8 mouse cellular contexts compared by ENCODE assay signal in genomic region chr4:44011799-44012198, GRCm38 (mm10). TPM values are rescaled to one million over a fixed set of nuclear protein-coding genes. Genes with fewer than 3 reads are reported as not detected.
A peak's percentile ranks its signal among the peaks of the same experiment; 100 is the strongest.
DNase-seq lines count a peak whose midpoint lies in the region; ATAC-seq and TF ChIP-seq lines count a peak whose summit lies in the region.

No protein-coding gene starts in this region.

- peak overlapping the region; percentile 46 for H3K9ac ChIP-seq in kidney, postnatal 0 days (ENCODE audit: low read depth, low read length)
- H3K9ac ChIP-seq in hindbrain, embryonic 15.5 days = peak overlapping the region; percentile 96

- H3ac ChIP-seq in myocyte (ENCODE audit: control insufficient read depth, insufficient read length) = peak overlapping the region; percentile 87

- peak overlapping the region; percentile 93 for H3K27ac ChIP-seq in kidney, postnatal 0 days
- peak overlapping the region; percentile 84 for H3K27ac ChIP-seq in bone marrow macrophage, adult 2 months (ENCODE audit: insufficient read depth, low read depth, low read length)
- H3K27ac ChIP-seq in hindbrain, embryonic 15.5 days (replicated peaks) = peak overlapping the region; percentile 88

- 82% methylated on average over 3 of the region's 3 CpGs for WGBS in kidney, postnatal 0 days
- 86% methylated on average over 3 of the region's 3 CpGs for WGBS in hindbrain, embryonic 15.5 days

- DNase-seq in kidney, postnatal 0 days (ENCODE audit: low spot score) = no peak
- no peak for DNase-seq in kidney, adult 8-10 months
- no peak for DNase-seq in layer of hippocampus, postnatal 36 days
- no peak for DNase-seq in layer of hippocampus, adult 9-11 months

- no peak for TF ChIP-seq POLR2A in bone marrow macrophage, adult 2 months (IDR thresholded peaks at IDR 0.05; ENCODE audit: borderline replicate concordance, low read depth, low read length)
- no peak for TF ChIP-seq POLR2A in myocyte (IDR thresholded peaks at IDR 0.05; ENCODE audit: insufficient read length, low read depth)

- ATAC-seq in kidney, postnatal 0 days (replicated peaks; ENCODE audit: low FRiP score, low read depth) = no peak
- no peak for ATAC-seq in hindbrain, embryonic 15.5 days (ENCODE audit: low FRiP score, low read depth)
- no peak for ATAC-seq in cerebellum, adult (ENCODE audit: insufficient number of reproducible peaks, low FRiP score, low TSS enrichment)

- peak overlapping the region; percentile 99 for H3K4me3 ChIP-seq in kidney, postnatal 0 days (replicated peaks; ENCODE audit: low read depth, low read length)
- peak overlapping the region; percentile 68 for H3K4me3 ChIP-seq in bone marrow macrophage, adult 2 months (ENCODE audit: insufficient read depth, low read length)
- peak overlapping the region; percentile 88 for H3K4me3 ChIP-seq in hindbrain, embryonic 15.5 days
- peak overlapping the region; percentile 83 for H3K4me3 ChIP-seq in myocyte

- no peaks in the 10 kb centered on the region for H3K27me3 ChIP-seq in kidney, postnatal 0 days (ENCODE audit: insufficient read depth, low read length)
- H3K27me3 ChIP-seq in hindbrain, embryonic 15.5 days = no peaks in the 10 kb centered on the region
- no peaks in the 10 kb centered on the region for H3K27me3 ChIP-seq in myocyte (ENCODE audit: control insufficient read depth, insufficient read depth, insufficient read length)

- TF ChIP-seq CTCF in kidney, postnatal 0 days (IDR thresholded peaks at IDR 0.05; ENCODE audit: low read depth) = no peak
- TF ChIP-seq CTCF in bone marrow macrophage, adult 2 months (IDR thresholded peaks at IDR 0.05; ENCODE audit: low read depth, low read length) = no peak

- no peaks in the 10 kb centered on the region for H3K9me3 ChIP-seq in kidney, postnatal 0 days (replicated peaks; ENCODE audit: low read length)
- no peaks in the 10 kb centered on the region for H3K9me3 ChIP-seq in hindbrain, embryonic 15.5 days

- no peaks in the 10 kb centered on the region for H3K36me3 ChIP-seq in kidney, postnatal 0 days (ENCODE audit: insufficient read depth, low read length)
- no peaks in the 10 kb centered on the region for H3K36me3 ChIP-seq in hindbrain, embryonic 15.5 days
- H3K36me3 ChIP-seq in myocyte (ENCODE audit: control insufficient read depth, insufficient read depth) = no peaks in the 10 kb centered on the region

- peaks cover 18% of the 10 kb centered on the region for H3K4me1 ChIP-seq in kidney, postnatal 0 days (replicated peaks; ENCODE audit: insufficient read depth, low read length)
- peaks cover 12% of the 10 kb centered on the region for H3K4me1 ChIP-seq in bone marrow macrophage, adult 2 months (ENCODE audit: control insufficient read depth, insufficient read depth, low read length)
- H3K4me1 ChIP-seq in hindbrain, embryonic 15.5 days (replicated peaks) = peaks cover 35% of the 10 kb centered on the region

- H3K4me2 ChIP-seq in kidney, postnatal 0 days (ENCODE audit: low read length) = peak overlapping the region; percentile 91
- peak overlapping the region; percentile 98 for H3K4me2 ChIP-seq in hindbrain, embryonic 15.5 days
- peak overlapping the region; percentile 89 for H3K4me2 ChIP-seq in myocyte (ENCODE audit: low read depth)

- H3K79me2 ChIP-seq in myocyte (ENCODE audit: control insufficient read depth, insufficient read depth) = peaks cover 43% of the 10 kb centered on the region

TF ChIP-seq in myocyte, 11 proteins besides CTCF, POLR2A, EP300 and RAD21:
- TF ChIP-seq REST (IDR thresholded peaks at IDR 0.05; ENCODE audit: insufficient read depth, insufficient read length) (no peak), TCF12 (IDR thresholded peaks at IDR 0.05; ENCODE audit: insufficient read depth, poor library complexity, severe bottlenecking) (no peak), USF1 (IDR thresholded peaks at IDR 0.05; ENCODE audit: low read depth) (no peak)
TF ChIP-seq in myocyte: peak in this region for 0.

RNA-seq across cellular contexts. Expression of gene Clta, which starts 7.5 kb away (rescaled TPM):
- 293 and 300 TPM in 2 replicates for polyA plus RNA-seq in kidney, postnatal 0 days (2015; fragmentation: Nextera tagmentation; extraction: Ambion mirVana)
- 840 and 888 TPM in 2 replicates for polyA plus RNA-seq in bone marrow macrophage, adult 2 months (2012; ENCODE audit: insufficient read depth, insufficient read length, missing spikeins)
- polyA plus RNA-seq in hindbrain, embryonic 15.5 days (2015; fragmentation: Nextera tagmentation; extraction: Ambion mirVana) = 342 and 343 TPM in 2 replicates
- polyA plus RNA-seq in myocyte (2012; fragmentation: generic; extraction: Trizol) = 273 TPM
- total RNA-seq in layer of hippocampus, postnatal 36 days (2021) = 100 to 1,000 TPM; 280 to 304 TPM

RNA-seq across cellular contexts. Expression of gene Ccin, which starts 28.5 kb away (rescaled TPM):
- not detected in 2 replicates for polyA plus RNA-seq in kidney, postnatal 0 days (2015; fragmentation: Nextera tagmentation; extraction: Ambion mirVana)
- not detected in 2 replicates for polyA plus RNA-seq in bone marrow macrophage, adult 2 months (2012; ENCODE audit: insufficient read depth, insufficient read length, missing spikeins)
- not detected in 2 replicates for polyA plus RNA-seq in hindbrain, embryonic 15.5 days (2015; fragmentation: Nextera tagmentation; extraction: Ambion mirVana)
- 0.22 TPM for polyA plus RNA-seq in myocyte (2012; fragmentation: generic; extraction: Trizol)
- total RNA-seq in layer of hippocampus, postnatal 36 days (2021) = not detected

RNA-seq across cellular contexts. Expression of gene Glipr2, which starts 54.6 kb away (rescaled TPM):
- 54.9 and 59.1 TPM in 2 replicates for polyA plus RNA-seq in kidney, postnatal 0 days (2015; fragmentation: Nextera tagmentation; extraction: Ambion mirVana)
- polyA plus RNA-seq in bone marrow macrophage, adult 2 months (2012; ENCODE audit: insufficient read depth, insufficient read length, missing spikeins) = 1.8 and 2.1 TPM in 2 replicates
- 35.2 and 38.8 TPM in 2 replicates for polyA plus RNA-seq in hindbrain, embryonic 15.5 days (2015; fragmentation: Nextera tagmentation; extraction: Ambion mirVana)
- polyA plus RNA-seq in myocyte (2012; fragmentation: generic; extraction: Trizol) = 113 TPM
- total RNA-seq in layer of hippocampus, postnatal 36 days (2021) = 1 to 10 TPM; 2.2 TPM

Comparison
In these comparisons a context has a peak if more than half of its experiments do, and no peak if none do; other contexts are left out.
1. RNA of gene Glipr2, which starts 54.6 kb away (polyA plus RNA-seq): 113 TPM in myocyte (single experiment), 54.9 to 59.1 TPM in kidney, postnatal 0 days and 35.2 to 38.8 TPM in hindbrain, embryonic 15.5 days; 1.8 to 2.1 TPM in bone marrow macrophage, adult 2 months; every median in the first group is over 10 times any median in the second.
2. Peak in every context shown above with its lines, with median percentiles within 50 percentile points of each other: H3K27ac ChIP-seq, H3K4me2 ChIP-seq and H3K4me3 ChIP-seq.